Mouse (Mus musculus): ENCODE data around the gene Ada. TPM values are rescaled to one million over a fixed set of nuclear protein-coding genes. Genes with fewer than 3 reads are reported as not detected.

Gene Ada
- total and polyA plus RNA-seq, 3 experiments, result 18.0 to 24.0 (median 19.9) TPM

DNA sequence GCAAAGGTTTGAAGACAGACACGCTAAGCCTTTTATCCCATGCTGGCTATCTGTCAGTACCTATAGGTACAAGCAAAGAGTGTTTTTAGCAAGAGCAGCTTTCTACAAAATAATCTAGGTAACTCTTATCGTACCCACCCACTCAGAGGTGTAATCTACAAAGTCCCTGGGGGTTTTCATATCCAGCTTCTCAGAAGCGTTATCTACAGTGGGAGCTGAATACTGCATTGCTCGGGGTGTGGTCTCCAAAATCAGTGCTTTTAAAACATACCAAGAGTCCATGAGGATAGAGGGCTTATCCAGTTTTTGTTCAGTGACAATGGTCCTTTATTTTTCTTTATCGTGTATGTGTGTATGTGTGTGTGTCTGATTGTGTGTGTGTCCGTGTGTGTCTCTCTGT lies 33.3 kb upstream of the Ada start:
- in situ Hi-C loops (cut with MboI; ENCODE audit: low pct_ligation_motif_present, low pct_unique_long_range_greater_than_20kb, low sequenced_read_pairs) (no loop called here), dilution Hi-C loops (cut with MboI; ENCODE audit: extremely low pct_ligation_motif_present, extremely low pct_unique_long_range_greater_than_20kb, low sequenced_read_pairs) (no loop called here)
- Histone ChIP-seq H3K27ac (ENCODE audit: insufficient read depth, low read depth) (no peak overlapping the region), H3K79me2 (replicated peaks; ENCODE audit: control insufficient read depth, extremely low read depth, insufficient read depth, poor library complexity, severe bottlenecking) (no peaks in the 10 kb centered on the region), H3K4me2 (ENCODE audit: insufficient read depth, low read depth, poor library complexity, severe bottlenecking) (no peak overlapping the region), H3K4me1 (ENCODE audit: control insufficient read depth in 1 of 2, insufficient read depth in 2 of 2) (peaks cover 0 to 3% of the 10 kb centered on the region in 2 experiments; a peak in 1 of 4 replicates), H3K4me3 (replicated peaks in 1 of 3; ENCODE audit: low read depth in 2 of 3, low read length in 2 of 3, poor library complexity in 1 of 3) (no peak overlapping the region), H3K9me3 (replicated peaks; ENCODE audit: low read length) (peaks cover 7% of the 10 kb centered on the region), H3K27me3 (replicated peaks) (peaks cover 47% of the 10 kb centered on the region), H3K9ac (ENCODE audit: insufficient read depth, low read depth) (no peak overlapping the region), H3K36me3 (replicated peaks in 1 of 2; ENCODE audit: control insufficient read depth in 1 of 2, insufficient read depth in 1 of 2, low read length in 1 of 2) (no peaks in the 10 kb centered on the region)
- TF ChIP-seq IRF4 (IDR thresholded peaks at IDR 0.05; ENCODE audit: low read depth, low read length) (no peak), USF2 (conservative IDR thresholded peaks at IDR 0.05; ENCODE audit: low read depth, low read length) (no peak), ETS1 (conservative IDR thresholded peaks at IDR 0.05; ENCODE audit: low read depth, low read length) (no peak), ZKSCAN1 (IDR thresholded peaks at IDR 0.05; ENCODE audit: borderline replicate concordance, low read depth, low read length) (no peak), CTCF (conservative IDR thresholded peaks at IDR 0.05 in 1 of 2, IDR thresholded peaks at IDR 0.05 in 1 of 2; ENCODE audit: low read depth in 2 of 2, low read length in 2 of 2) (no peak), KAT2A (IDR thresholded peaks at IDR 0.05; ENCODE audit: insufficient replicate concordance, low read length) (no peak), PAX5 (IDR thresholded peaks at IDR 0.05; ENCODE audit: low read length) (no peak), USF1 (IDR thresholded peaks at IDR 0.05; ENCODE audit: low read depth, low read length) (no peak), MEF2A (IDR thresholded peaks at IDR 0.05; ENCODE audit: borderline replicate concordance, low read depth, low read length) (no peak), MAZ (IDR thresholded peaks at IDR 0.05; ENCODE audit: low read depth, low read length) (no peak), JUN (IDR thresholded peaks at IDR 0.05; ENCODE audit: insufficient read depth, low read depth, low read length) (no peak), GABPA (IDR thresholded peaks at IDR 0.05; ENCODE audit: insufficient replicate concordance, low read depth, low read length) (no peak), SIN3A (IDR thresholded peaks at IDR 0.05; ENCODE audit: low read length) (no peak)
- no peak for DNase-seq (ENCODE audit: extremely low read depth)

GRCm38 (mm10) chr2:163778896-163779295 lies 28.9 kb upstream of the Ada start:
- Histone ChIP-seq H3K36me3 (replicated peaks in 1 of 2; ENCODE audit: control insufficient read depth in 1 of 2, insufficient read depth in 1 of 2, low read length in 1 of 2) (no peaks in the 10 kb centered on the region), H3K4me1 (ENCODE audit: control insufficient read depth in 1 of 2, insufficient read depth in 2 of 2) (no peaks in the 10 kb centered on the region), H3K27me3 (replicated peaks) (peaks cover 62% of the 10 kb centered on the region), H3K4me3 (replicated peaks in 1 of 3; ENCODE audit: low read depth in 2 of 3, low read length in 2 of 3, poor library complexity in 1 of 3) (no peak overlapping the region), H3K27ac (ENCODE audit: insufficient read depth, low read depth) (no peak overlapping the region), H3K9me3 (replicated peaks; ENCODE audit: low read length) (peaks cover 7% of the 10 kb centered on the region), H3K4me2 (ENCODE audit: insufficient read depth, low read depth, poor library complexity, severe bottlenecking) (no peak overlapping the region), H3K9ac (ENCODE audit: insufficient read depth, low read depth) (no peak overlapping the region), H3K79me2 (replicated peaks; ENCODE audit: control insufficient read depth, extremely low read depth, insufficient read depth, poor library complexity, severe bottlenecking) (no peaks in the 10 kb centered on the region)
- in situ Hi-C loops (cut with MboI; ENCODE audit: low pct_ligation_motif_present, low pct_unique_long_range_greater_than_20kb, low sequenced_read_pairs), result no loop called here
- no peak for DNase-seq (ENCODE audit: extremely low read depth)
- no peak for TF ChIP-seq MEF2A (IDR thresholded peaks at IDR 0.05; ENCODE audit: borderline replicate concordance, low read depth, low read length)
- no peak for TF ChIP-seq IRF4 (IDR thresholded peaks at IDR 0.05; ENCODE audit: low read depth, low read length)
- no peak for TF ChIP-seq MYC (IDR thresholded peaks at IDR 0.05; ENCODE audit: low read depth, low read length)
- TF ChIP-seq SIN3A (IDR thresholded peaks at IDR 0.05; ENCODE audit: low read length), result no peak
- TF ChIP-seq MAFK (IDR thresholded peaks at IDR 0.05; ENCODE audit: insufficient replicate concordance, low read length), result no peak
- no peak for TF ChIP-seq KAT2A (IDR thresholded peaks at IDR 0.05; ENCODE audit: insufficient replicate concordance, low read length)
- TF ChIP-seq USF1 (IDR thresholded peaks at IDR 0.05; ENCODE audit: low read depth, low read length), result no peak
- no peak for TF ChIP-seq ZKSCAN1 (IDR thresholded peaks at IDR 0.05; ENCODE audit: borderline replicate concordance, low read depth, low read length)
- no peak for TF ChIP-seq JUN (IDR thresholded peaks at IDR 0.05; ENCODE audit: insufficient read depth, low read depth, low read length)
- no peak for TF ChIP-seq PAX5 (IDR thresholded peaks at IDR 0.05; ENCODE audit: low read length)
- dilution Hi-C loops (cut with MboI; ENCODE audit: extremely low pct_ligation_motif_present, extremely low pct_unique_long_range_greater_than_20kb, low sequenced_read_pairs), result no loop called here

All from CH12.LX (cell line).